Mouse (Mus musculus): ENCODE measurements around the gene Erich3. TPM values are rescaled to one million over a fixed set of nuclear protein-coding genes. Genes with fewer than 3 reads are reported as not detected.

Erich3 gene
- polyA plus RNA-seq, 1 experiment from 2014 or later, result 0.05 TPM

- DNase-seq (ENCODE audit: low spot score) (no peak), ATAC-seq (ENCODE audit: low FRiP score, low TSS enrichment) (no peak)
- Histone ChIP-seq H3K36me3 (ENCODE audit: control insufficient read depth, insufficient read depth, low read length) (no peaks in the 10 kb centered on the region), H3K4me3 (ENCODE audit: low read depth, low read length) (no peak overlapping the region), H3K27me3 (ENCODE audit: control insufficient read depth, insufficient read depth, low read length) (no peaks in the 10 kb centered on the region), H3K4me2 (replicated peaks; ENCODE audit: low read depth) (no peak overlapping the region), H3K9ac (ENCODE audit: low read length) (no peak overlapping the region), H3K27ac (replicated peaks) (no peak overlapping the region), H3K4me1 (replicated peaks; ENCODE audit: control insufficient read depth, insufficient read depth) (no peaks in the 10 kb centered on the region), H3K9me3 (ENCODE audit: control insufficient read depth, low read length) (no peaks in the 10 kb centered on the region)
- WGBS, result 75% methylated on average over 3 of the region's 3 CpGs
- TF ChIP-seq CTCF (IDR thresholded peaks at IDR 0.05; ENCODE audit: low read depth) (no peak), EP300 (optimal IDR thresholded peaks at IDR 0.05) (no peak)
Measured at GRCm38 (mm10) chr3:154758089-154758488, 94.4 kb downstream of the Erich3 start.

GRCm38 (mm10) chr3:154761108-154761507, 97.4 kb downstream of the Erich3 start:
- no peak for TF ChIP-seq CTCF (IDR thresholded peaks at IDR 0.05; ENCODE audit: low read depth)
- TF ChIP-seq EP300 (optimal IDR thresholded peaks at IDR 0.05), result no peak
- no peak overlapping the region for H3K4me3 ChIP-seq (ENCODE audit: low read depth, low read length)
- H3K9ac ChIP-seq (ENCODE audit: low read length), result no peak overlapping the region
- ATAC-seq (ENCODE audit: low FRiP score, low TSS enrichment), result no peak
- H3K9me3 ChIP-seq (ENCODE audit: control insufficient read depth, low read length), result no peaks in the 10 kb centered on the region
- H3K27me3 ChIP-seq (ENCODE audit: control insufficient read depth, insufficient read depth, low read length), result no peaks in the 10 kb centered on the region
- DNase-seq (ENCODE audit: low spot score), result no peak
- WGBS, result 78% methylated on average over 3 of the region's 3 CpGs
- no peak overlapping the region for H3K27ac ChIP-seq (replicated peaks)
- no peaks in the 10 kb centered on the region for H3K36me3 ChIP-seq (ENCODE audit: control insufficient read depth, insufficient read depth, low read length)
- H3K4me1 ChIP-seq (replicated peaks; ENCODE audit: control insufficient read depth, insufficient read depth), result no peaks in the 10 kb centered on the region
- no peak overlapping the region for H3K4me2 ChIP-seq (replicated peaks; ENCODE audit: low read depth)

GRCm38 (mm10) chr3:154763374-154763773, 99.7 kb downstream of the Erich3 start:
- Histone ChIP-seq H3K9ac (ENCODE audit: low read length) (no peak overlapping the region), H3K9me3 (ENCODE audit: control insufficient read depth, low read length) (no peaks in the 10 kb centered on the region), H3K4me2 (replicated peaks; ENCODE audit: low read depth) (no peak overlapping the region), H3K36me3 (ENCODE audit: control insufficient read depth, insufficient read depth, low read length) (no peaks in the 10 kb centered on the region), H3K27me3 (ENCODE audit: control insufficient read depth, insufficient read depth, low read length) (no peaks in the 10 kb centered on the region), H3K27ac (replicated peaks) (no peak overlapping the region), H3K4me1 (replicated peaks; ENCODE audit: control insufficient read depth, insufficient read depth) (no peaks in the 10 kb centered on the region), H3K4me3 (ENCODE audit: low read depth, low read length) (no peak overlapping the region)
- TF ChIP-seq CTCF (IDR thresholded peaks at IDR 0.05; ENCODE audit: low read depth), result no peak
- no peak for TF ChIP-seq EP300 (optimal IDR thresholded peaks at IDR 0.05)
- ATAC-seq (ENCODE audit: low FRiP score, low TSS enrichment), result no peak
- WGBS, result 63% methylated on average over 9 of the region's 9 CpGs
- no peak for DNase-seq (ENCODE audit: low spot score)

GRCm38 (mm10) chr3:154764115-154764514, 100.5 kb downstream of the Erich3 start:
- DNase-seq (ENCODE audit: low spot score), result no peak
- Histone ChIP-seq H3K9ac (ENCODE audit: low read length) (no peak overlapping the region), H3K9me3 (ENCODE audit: control insufficient read depth, low read length) (no peaks in the 10 kb centered on the region), H3K36me3 (ENCODE audit: control insufficient read depth, insufficient read depth, low read length) (no peaks in the 10 kb centered on the region), H3K4me3 (ENCODE audit: low read depth, low read length) (no peak overlapping the region), H3K27ac (replicated peaks) (no peak overlapping the region), H3K4me2 (replicated peaks; ENCODE audit: low read depth) (no peak overlapping the region), H3K27me3 (ENCODE audit: control insufficient read depth, insufficient read depth, low read length) (no peaks in the 10 kb centered on the region), H3K4me1 (replicated peaks; ENCODE audit: control insufficient read depth, insufficient read depth) (no peaks in the 10 kb centered on the region)
- no peak for TF ChIP-seq EP300 (optimal IDR thresholded peaks at IDR 0.05)
- no peak for TF ChIP-seq CTCF (IDR thresholded peaks at IDR 0.05; ENCODE audit: low read depth)
- no peak for ATAC-seq (ENCODE audit: low FRiP score, low TSS enrichment)
- WGBS, result 79% methylated on average over 7 of the region's 7 CpGs

- ATAC-seq (ENCODE audit: low FRiP score, low TSS enrichment), result no peak
- no peak for DNase-seq (ENCODE audit: low spot score)
- H3K4me3 ChIP-seq (ENCODE audit: low read depth, low read length), result no peak overlapping the region
Measured at GRCm38 (mm10) chr3:154766321-154766720, 102.7 kb downstream of the Erich3 start.

GRCm38 (mm10) chr3:154771651-154772050, 108.0 kb downstream of the Erich3 start:
- H3K4me2 ChIP-seq (replicated peaks; ENCODE audit: low read depth), result no peak overlapping the region
- H3K4me1 ChIP-seq (replicated peaks; ENCODE audit: control insufficient read depth, insufficient read depth), result no peaks in the 10 kb centered on the region
- H3K4me3 ChIP-seq (ENCODE audit: low read depth, low read length), result no peak overlapping the region
- TF ChIP-seq CTCF (IDR thresholded peaks at IDR 0.05; ENCODE audit: low read depth), result no peak
- no peak for TF ChIP-seq EP300 (optimal IDR thresholded peaks at IDR 0.05)
- ATAC-seq (ENCODE audit: low FRiP score, low TSS enrichment), result no peak
- no peaks in the 10 kb centered on the region for H3K9me3 ChIP-seq (ENCODE audit: control insufficient read depth, low read length)
- no peak for DNase-seq (ENCODE audit: low spot score)
- H3K27me3 ChIP-seq (ENCODE audit: control insufficient read depth, insufficient read depth, low read length), result no peaks in the 10 kb centered on the region
- no peak overlapping the region for H3K9ac ChIP-seq (ENCODE audit: low read length)
- H3K36me3 ChIP-seq (ENCODE audit: control insufficient read depth, insufficient read depth, low read length), result no peaks in the 10 kb centered on the region
- 78% methylated on average over 2 of the region's 2 CpGs for WGBS
- no peak overlapping the region for H3K27ac ChIP-seq (replicated peaks)

More at GRCm38 (mm10) chr3:154766321-154766720, 102.7 kb downstream of the Erich3 start:
- Histone ChIP-seq H3K9me3 (ENCODE audit: control insufficient read depth, low read length) (no peaks in the 10 kb centered on the region), H3K9ac (ENCODE audit: low read length) (no peak overlapping the region), H3K4me1 (replicated peaks; ENCODE audit: control insufficient read depth, insufficient read depth) (no peaks in the 10 kb centered on the region), H3K36me3 (ENCODE audit: control insufficient read depth, insufficient read depth, low read length) (no peaks in the 10 kb centered on the region), H3K27ac (replicated peaks) (no peak overlapping the region), H3K4me2 (replicated peaks; ENCODE audit: low read depth) (no peak overlapping the region), H3K27me3 (ENCODE audit: control insufficient read depth, insufficient read depth, low read length) (no peaks in the 10 kb centered on the region)
- WGBS, result 81% methylated on average over 4 of the region's 4 CpGs
- TF ChIP-seq CTCF (IDR thresholded peaks at IDR 0.05; ENCODE audit: low read depth) (no peak), EP300 (optimal IDR thresholded peaks at IDR 0.05) (no peak)
